Mouse (Mus musculus): ENCODE data around the gene Psmd3.

Gene Psmd3

DNA sequence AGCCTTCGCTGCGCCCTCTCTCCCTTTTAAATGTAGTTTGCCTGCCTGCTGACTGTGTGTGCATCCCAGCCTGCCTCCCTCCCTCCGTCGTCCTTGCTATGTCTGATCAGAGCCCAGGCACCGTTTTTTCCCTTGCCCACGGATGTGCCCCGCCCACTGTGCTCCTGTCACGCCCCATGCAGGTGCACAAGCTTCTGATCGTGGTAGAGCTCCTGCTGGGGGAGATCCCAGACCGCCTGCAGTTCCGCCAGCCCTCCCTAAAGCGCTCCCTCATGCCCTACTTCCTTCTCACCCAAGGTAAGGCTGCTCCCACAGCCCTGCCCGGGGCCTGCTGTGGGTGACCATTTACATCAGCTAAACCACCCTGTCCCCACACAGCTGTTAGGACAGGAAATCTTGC, 10.8 kb downstream of the Psmd3 start:
- DNase-seq = no peak

DNA sequence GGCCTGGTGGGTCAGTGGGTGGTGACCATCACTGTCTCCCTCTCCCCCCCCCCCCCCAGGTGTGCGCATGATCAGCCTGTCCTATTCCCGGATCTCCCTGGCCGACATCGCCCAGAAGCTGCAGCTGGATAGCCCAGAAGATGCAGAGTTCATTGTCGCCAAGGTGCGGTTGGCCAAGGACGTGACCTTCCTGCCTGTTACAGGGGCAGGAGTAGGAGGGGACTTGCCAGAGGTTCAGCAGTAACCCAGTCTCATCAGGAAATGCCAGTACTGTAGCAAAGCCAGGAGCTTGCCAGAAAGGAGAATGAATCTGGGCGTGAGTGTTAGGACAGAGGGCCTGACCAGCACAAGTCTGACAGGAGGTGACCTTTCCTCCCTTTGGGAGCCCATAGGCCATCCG, 11.4 kb downstream of the Psmd3 start:
- DNase-seq = no peak

DNA sequence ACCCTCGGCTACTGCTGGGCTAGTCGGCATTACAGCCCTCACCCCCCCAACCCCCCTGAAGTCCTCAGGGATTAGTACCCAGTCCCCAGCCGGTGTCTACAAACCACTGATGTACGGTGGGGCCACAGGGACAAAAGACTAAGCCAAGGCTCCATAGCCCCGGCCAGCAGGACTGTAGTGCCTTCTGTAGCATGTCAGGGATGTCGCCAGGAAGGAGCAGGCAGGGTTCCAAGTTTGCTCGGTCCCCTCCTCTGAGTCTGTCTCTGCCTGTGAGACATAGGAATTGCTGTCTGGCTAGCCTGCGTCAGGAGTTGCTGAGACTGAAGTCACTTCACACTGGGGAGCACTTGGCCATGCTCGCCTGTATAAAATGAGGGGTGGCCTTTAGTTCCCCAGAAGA, 11.9 kb downstream of the Psmd3 start:
- no peak for DNase-seq

DNA sequence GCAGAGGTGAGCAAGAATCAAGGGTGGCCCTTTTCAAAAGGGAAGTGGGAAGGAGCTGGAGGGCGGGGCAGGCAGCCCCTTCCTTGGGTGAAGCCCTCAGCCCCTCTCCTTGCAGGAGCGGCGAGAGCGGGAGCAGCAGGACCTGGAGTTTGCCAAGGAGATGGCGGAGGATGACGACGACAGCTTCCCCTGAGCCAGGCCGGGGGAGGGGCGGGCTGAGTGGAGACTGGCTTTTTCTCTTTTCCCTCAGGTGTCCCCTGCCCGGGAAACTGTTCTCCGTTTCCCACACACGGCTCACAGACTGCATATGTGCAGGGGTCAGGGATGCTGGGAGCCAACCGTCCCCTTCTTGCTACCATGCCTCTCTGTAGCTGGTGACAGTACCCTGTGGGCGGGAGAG, 13.1 kb downstream of the Psmd3 start:
- DNase-seq = no peak

DNA sequence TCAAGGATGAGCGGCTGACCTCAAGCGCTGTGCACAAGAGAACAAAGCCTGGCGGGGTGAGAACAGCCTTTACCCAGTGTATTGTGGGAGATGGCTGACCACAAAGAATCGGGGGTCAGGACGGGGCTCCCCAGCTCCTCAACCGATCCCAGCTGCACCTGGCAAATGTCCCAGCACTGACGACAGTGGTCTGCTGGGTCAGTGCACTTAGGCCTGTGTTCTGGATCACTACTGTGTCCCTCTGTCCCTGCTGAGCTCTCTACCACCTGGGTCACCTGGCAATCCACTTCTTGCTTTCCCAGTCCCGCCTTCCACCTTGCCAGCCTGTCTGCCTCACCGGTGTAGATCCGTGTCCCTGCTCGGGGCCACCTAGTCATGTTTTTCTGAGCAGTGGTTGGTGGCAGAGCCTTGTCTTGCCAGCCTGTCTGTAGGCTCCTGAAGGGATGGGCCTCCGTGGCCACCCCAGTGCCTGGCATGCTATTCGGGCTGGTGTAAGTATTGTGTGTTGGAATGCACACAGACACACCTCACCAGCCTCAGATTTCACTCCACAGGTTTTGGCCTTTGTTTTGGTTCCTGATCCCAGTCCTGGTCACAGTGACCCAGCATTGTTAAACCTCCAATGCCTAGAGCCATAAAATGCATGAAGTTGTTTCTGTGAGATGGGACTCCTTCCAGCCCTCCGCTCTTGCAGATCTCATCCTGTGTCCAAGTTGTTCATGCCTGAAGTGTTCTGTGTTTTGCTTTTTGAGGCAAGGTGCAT, 14.3 kb downstream of the Psmd3 start:
- no peak for DNase-seq

DNA sequence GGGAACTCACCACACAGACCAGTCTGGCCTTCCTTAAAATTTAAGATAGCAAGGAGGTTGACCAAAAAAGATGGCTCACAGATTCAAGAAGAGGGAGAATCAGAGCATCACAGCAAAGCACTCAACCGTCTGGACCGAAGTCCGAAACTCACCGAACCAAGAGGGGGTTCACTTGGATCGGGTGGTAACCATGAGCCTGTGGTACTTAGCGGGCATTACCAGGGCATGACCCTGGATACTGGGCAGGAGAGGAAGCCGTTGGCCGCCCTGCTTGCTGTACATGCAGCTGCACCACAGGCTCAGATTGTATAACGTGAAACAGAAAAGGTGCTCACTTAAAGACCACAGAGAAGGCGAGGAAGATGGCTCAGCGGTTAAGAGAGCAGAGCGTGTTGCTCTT, 14.9 kb downstream of the Psmd3 start:
- no peak for DNase-seq

DNA sequence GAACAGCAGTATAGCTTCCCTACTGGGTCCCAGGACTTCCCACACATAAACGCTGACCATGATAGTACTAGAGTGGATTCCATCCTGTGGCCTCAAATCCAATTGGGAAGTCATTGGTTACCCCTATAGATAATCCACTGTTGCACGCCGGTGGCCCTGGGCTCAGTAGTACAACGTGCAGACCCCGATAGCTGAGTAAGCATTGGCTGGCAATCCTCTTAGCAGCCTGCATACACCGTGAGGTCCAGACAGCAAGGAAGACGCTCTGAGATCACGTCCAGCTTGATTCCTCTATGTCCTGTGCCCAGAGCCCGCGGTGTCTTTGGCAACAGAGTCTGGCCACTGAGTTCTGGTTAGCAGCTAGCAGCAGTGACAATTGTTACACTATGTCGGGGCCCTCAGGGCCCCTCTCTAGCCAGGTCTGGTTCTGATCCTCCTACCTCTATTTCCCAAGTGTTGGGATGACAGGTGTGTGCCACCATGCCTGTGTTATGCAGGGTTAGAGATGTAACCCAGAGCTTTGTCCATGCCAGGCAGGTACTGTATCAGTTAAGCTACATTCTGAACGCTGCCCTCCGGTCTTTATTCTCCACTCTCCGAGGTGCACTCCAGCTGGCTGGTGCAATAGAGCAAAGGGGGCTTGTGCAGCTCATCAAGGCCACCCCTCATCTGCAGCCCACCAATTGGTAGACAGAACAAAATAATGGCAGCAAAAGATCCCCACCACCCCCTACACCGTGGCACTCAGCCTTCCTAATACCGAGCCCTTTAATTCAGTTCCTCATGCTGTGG, 16.7 kb downstream of the Psmd3 start:
- DNase-seq = no peak

DNA sequence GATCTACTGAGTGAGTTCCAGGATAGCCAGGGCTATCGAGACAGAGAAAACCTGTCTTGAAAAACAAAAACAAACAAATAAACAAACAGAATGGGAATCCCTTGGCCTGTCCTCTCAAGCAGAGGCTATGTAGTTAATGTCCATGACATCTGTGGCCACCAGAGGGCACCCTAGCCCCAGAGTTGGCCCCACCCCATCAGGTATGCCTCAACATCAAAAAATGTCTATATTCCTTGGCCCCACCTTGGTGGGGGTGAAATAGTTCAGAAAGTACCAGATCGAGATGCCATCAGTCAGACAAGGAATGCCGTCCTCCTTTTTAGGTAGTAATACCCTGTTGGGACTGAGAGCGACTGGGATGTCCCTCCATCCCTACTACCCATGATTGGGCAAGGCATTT, 17.6 kb downstream of the Psmd3 start:
- peak; percentile 85 to 89 for DNase-seq

DNA sequence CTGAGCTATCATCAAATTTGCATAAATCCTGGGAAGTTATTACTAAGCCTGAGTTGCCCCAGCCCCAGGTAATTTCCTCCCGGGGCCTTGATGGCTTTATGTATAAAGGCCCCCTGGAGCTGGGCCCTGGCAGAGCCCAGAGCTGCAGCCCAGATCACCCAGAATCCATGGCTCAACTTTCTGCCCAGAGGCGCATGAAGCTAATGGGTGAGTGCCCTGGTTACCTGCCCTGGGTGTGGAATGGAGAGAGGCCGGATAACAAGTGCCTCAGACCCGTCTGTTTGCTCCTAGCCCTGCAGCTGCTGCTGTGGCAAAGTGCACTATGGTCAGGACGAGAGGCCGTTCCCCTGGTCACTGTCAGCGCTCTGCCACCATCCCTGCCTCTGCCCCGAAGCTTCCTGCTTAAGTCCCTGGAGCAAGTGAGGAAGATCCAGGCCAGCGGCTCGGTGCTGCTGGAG, 18.9 kb downstream of the Psmd3 start, which contains the start of gene Csf3:
TSS of gene Csf3 (plus strand) at position 51 of the 458 bp plus-strand sequence.
- DNase-seq = no peak

DNA sequence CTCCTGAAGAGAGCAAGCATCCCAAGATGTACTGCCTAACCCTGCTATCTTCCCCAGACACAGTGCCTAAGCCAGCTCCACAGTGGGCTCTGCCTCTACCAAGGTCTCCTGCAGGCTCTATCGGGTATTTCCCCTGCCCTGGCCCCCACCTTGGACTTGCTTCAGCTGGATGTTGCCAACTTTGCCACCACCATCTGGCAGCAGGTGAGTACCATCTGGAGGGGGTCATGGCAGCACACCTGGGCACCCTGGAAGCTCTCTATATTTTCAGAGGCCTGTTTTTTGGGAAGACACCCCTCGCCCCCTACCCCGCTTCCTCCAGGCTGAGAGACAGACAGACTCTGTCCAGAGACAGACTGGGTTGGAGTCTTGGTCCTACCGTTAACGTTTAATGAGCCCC, 20.0 kb downstream of the Psmd3 start:
- no peak for DNase-seq

DNA sequence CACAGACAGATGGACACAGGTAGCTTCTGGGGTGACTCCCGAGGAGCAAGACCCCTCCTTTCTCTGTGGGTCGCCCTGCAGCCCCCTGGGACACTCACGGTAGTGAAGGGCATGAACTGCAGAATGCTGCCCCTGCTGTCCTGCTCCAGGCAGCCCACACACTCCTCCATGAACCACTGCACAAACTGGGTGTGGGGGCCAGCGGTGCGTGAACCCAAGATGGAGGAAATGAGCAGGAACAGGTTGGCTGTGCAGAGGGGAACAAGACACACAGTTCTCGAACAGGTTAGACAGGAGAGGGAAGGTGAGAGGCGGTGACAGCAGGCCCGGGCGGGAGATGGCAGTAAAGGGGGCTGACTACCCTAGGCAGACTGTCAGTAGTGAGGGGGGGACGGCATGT, 22.7 kb downstream of the Psmd3 start:
- no peak for DNase-seq

DNA sequence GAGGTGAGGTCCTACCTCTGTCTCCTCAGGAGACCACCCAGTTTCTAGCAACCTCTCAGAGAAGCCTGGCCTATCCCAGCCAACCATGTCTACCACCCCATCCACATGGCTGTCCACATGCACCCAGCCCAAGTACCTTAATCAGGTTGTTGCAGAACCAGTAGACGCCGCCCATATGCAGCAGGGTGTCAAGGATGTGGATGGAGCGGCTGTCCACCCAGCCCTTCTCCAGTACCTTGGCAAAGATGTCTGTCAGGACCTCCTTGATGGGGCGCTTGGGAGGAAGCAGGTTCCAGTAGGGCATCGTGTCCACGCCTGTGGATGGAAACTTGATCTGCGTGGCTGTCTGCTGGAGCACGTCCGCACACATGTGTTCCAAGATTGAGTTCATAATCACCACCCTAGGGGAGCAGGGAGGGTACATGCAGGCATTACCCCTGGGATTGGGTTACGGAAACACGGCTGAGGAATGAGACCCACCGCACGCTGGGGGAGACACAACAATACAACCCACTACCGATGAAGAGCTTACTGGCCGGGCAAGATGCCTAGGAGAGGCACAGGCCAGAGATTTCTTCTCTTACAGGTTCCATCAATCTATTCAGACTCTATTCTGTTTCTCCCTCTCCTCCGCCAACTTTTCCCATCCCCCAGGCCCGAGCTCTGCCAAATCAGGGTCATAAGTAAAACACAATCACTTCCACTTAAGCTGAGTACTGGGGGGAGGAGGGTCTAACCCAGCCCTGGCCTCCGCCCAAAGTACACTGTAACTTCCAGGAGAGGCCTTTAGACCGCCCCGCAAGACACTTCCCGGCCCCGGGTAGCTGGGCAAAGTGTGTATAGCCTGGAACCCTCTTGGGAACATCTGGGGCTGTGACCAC, 25.3 kb downstream of the Psmd3 start:
- DNase-seq = no peak

DNA sequence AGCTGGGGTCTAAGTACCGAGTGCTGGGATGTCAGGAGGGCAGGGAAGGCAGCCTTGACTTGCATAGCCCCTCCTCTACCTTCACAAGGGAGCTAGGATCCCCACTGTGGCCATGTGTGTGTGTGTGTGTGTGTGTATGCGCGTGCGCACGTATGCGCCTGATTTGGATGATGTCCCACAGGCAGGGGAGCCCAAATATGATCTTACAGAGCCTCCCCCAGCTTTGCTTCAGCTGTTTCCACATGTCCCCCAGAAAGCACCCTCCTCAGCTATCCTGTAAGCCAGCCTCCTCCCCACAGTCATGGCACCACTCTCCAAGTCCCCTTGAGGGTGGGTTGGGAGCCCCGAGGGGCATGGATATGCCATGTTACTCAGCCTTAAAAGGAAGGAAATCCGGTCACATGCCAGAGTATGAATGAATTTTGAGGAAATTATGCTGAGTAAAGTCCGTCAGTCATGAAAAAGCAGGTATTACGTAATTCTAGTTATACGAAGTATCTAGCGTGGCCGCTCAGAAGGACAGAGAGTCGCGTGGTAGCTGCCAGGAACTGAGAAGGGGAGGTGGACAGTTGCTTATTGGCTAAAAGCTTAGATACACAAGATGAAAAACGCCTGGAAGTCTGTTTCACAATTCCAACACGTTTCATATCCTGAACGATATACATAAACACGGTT, 26.1 kb downstream of the Psmd3 start:
- no peak for DNase-seq

DNA sequence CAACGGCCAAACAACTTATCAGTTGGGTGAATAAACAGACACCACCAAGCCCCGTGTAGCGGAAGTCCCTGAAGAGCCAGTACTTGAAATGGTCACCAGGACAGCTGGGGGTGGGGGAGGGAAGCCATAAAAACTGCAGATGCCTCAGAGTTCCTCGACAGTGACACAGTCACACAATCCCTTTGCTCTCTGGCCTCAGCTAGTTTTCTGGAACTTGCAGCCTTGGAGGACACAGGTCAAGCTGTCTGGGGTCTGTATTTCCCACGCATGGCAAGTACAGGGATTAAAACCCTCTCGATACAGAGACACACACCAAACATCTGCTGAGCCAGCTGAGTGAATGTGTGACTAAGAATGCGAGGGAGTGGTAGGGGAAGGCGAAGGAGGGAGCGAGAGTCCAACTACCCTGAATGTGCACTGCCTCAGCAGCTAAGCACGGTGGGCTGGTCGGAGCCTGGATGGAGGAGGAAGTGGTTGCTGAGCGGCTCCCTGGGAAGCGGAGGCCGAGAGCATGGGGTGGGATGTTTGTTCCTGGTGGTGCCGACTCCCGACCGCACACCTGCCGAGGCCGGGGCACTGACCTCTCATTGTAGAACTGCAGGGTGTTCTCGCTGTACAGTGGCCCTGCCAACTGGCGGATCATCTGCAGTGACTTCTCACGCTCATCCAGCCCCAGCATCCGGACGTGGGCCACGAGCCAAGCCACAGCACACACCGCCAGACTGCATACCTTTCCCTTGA, 26.8 kb downstream of the Psmd3 start:
- DNase-seq = no peak

DNA sequence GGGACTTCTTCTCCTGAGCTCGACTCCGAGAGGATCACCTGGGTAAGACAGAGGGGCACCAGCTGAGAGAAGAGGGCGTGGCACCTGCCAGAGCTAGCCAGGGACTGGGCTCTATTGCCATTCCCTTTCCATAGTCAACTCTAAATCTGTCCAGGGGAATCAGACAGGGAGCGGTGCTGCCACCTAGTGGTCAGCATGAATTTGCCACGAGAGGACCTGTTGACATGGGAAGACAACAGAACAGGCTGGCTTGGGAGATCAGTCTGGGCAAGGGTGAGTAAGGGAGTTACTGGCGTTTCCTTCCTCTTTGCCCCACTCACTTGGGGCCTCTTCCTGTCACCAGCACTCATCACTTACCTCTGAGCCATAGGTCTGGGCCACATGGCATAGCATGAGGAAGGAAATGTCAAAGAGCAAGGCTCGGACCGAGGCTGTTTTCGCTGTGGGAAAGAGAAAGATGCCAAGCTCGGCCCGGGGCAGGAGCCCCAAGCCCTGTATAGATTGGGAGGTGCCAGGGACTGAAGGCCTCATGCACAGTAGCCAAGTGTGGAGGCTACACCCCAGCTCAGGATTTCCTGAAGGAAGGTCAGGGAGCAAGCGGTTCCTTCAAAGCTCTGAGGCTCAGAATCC, 28.2 kb downstream of the Psmd3 start:
- peak; percentile 80 to 89 for DNase-seq

DNA sequence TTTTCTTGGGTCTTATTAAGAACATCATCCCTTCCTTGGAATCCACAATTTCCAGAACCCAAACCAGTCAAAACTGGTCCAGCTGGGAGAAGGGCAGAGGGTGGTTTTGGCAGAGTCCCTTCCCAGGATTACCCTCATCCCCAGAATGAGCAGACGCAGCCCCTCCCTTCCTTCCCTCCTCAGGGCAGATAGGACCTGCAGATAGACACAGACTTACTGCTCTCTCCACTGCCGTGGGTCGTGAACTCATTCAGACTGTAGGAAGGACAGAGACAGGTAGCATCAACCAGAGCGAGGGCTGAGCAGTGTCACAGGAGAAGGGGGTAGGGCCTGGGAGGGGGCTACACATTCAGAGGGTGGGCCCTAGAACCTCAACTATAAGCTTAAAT, 28.7 kb downstream of the Psmd3 start:
- no peak for DNase-seq

DNA sequence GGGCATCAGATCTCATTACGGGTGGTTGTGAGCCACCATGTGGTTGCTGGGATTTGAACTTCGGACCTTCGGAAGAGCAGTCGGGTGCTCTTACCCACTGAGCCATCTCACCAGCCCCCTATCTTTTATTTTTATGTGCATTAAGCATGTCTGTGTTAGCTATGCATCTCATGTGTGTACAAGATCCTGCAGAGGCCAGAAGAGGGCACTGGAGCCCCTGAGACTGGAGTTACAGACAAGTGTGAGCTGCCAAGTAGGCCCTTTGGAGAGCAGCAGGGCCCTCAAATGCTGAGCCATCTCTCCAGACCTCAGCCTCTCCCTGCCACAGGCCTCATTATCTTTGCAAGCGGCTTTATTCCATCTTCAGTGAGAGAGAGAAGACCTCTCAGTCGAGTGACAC, 29.7 kb downstream of the Psmd3 start:
- DNase-seq = peak; percentile 39 to 45

DNA sequence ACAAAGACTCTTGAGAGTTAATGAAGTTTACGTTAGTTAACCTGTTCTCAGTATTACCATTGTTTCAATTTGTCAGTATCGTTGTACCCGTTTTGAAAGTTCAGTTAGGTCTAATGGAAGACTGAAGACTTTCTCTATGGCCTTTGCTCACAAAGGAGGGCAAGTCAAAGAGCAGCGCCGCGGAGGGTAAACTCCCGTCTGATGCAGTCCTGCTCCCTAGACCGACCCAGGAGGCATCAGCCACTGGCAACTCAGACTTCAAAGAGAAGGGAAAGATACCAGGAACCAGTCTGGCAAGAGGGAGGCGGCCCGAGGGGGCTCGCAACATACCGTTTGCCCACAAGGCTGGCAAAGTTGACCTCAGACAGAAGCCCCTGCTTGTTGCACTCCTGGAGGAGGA, 31.3 kb downstream of the Psmd3 start:
- no peak for DNase-seq

DNA sequence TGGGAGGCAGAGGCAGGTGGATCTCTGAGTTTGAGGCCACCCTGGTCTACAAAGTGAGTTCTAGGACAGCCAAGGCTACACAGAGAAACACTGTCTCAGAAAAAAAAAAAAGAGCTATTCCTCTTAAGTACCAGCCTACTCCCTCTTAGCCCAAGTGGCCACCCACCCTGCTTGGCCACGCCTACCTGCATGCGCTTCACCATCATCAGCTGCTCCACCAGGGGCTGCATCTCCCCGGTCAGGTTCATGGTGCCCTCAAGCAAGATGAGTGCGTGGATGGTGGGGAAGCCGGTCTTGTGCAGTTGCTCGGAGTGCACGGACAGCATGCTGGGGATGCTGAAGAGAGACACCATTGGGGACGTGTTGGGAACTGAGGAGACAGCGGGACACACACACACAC, 33.6 kb downstream of the Psmd3 start:
- DNase-seq = no peak

DNA sequence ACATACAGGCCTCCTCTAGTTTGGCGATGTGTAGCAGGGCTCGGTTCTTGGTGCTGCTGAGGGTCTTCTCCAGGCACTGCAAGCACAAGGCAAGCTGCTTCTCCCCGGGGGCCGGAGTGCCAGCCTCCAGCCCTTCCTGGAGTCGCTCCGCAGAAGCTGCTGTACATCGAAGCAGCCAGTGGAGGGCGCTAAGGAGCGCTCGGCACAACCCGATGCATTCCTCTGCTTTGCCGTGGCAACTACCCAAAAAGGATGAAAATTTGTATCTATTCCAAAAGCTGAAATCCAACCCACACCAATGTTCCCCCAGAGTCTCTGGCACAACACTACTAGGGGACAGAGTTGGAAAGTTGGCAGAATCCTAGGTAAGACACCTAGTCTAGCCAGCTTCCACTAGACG, 35.5 kb downstream of the Psmd3 start:
- DNase-seq = peak; percentile 82 to 89

DNA sequence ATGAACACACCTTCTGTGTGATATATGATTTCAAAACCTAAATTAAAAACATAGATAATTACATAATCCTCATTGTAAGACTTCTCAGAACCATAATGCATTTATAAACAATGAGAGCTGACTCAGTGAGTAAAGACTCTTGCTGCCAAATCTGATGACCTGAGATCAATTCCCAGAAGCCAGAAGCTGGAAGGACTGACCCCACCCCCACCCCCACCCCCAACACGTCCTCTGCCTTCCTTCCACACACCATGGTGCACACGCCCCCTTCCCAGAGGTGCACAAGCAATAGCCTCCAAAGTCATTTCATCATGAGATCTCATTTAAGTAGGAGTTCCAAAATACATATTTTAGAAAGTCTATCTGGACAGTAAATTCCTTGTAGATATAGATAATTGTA, 38.4 kb downstream of the Psmd3 start:
- DNase-seq = no peak
